Mouse (Mus musculus) stomach, postnatal 0 days (tissue): ENCODE data around the gene Cfh. TPM values are rescaled to one million over a fixed set of nuclear protein-coding genes. Genes with fewer than 3 reads are reported as not detected.

Source experiments
- ATAC-seq: fragments of 200-750 bp; cut with Nextera tagmentation; 2 replicates; pipeline ENCODE4 v1.8.0; 2017; ENCODE audit not compliant: low FRiP score, low TSS enrichment
- DNase-seq: peaks from one replicate; pipeline ENCODE4 v3.0.0-alpha.2; 2016; ENCODE audit warnings: low spot score
- H3K27ac ChIP-seq: fragments of 300-500 bp; sonication (generic); replicated peaks from 2 replicates; pipeline ENCODE4 v1.5.1; 2014; ENCODE audit warnings: mild to moderate bottlenecking, control low read depth
- H3K27me3 ChIP-seq: fragments of 300-500 bp; sonication (generic); 2 replicates; pipeline ENCODE4 v1.6.1; 2014; ENCODE audit warnings: low read length; ENCODE audit not compliant: control insufficient read depth, insufficient read depth
- H3K36me3 ChIP-seq: fragments of 300-500 bp; sonication (generic); 2 replicates; pipeline ENCODE4 v1.6.1; 2014; ENCODE audit warnings: low read length, mixed read lengths; ENCODE audit not compliant: control insufficient read depth, insufficient read depth
- H3K4me1 ChIP-seq: fragments of 300-500 bp; sonication (generic); replicated peaks from 2 replicates; pipeline ENCODE4 v1.6.1; 2014; ENCODE audit warnings: antibody characterized with exemption; ENCODE audit not compliant: control insufficient read depth, insufficient read depth
- H3K4me2 ChIP-seq: fragments of 300-500 bp; sonication (generic); replicated peaks from 2 replicates; pipeline ENCODE4 v1.6.1; 2014; ENCODE audit warnings: low read depth, mild to moderate bottlenecking, control low read depth, moderate library complexity
- H3K4me3 ChIP-seq: fragments of 300-500 bp; sonication (generic); 2 replicates; pipeline ENCODE4 v1.5.1; 2014; ENCODE audit warnings: low read depth, low read length, control low read depth
- H3K9ac ChIP-seq: fragments of 300-500 bp; sonication (generic); 2 replicates; pipeline ENCODE4 v1.6.1; 2014; ENCODE audit warnings: mild to moderate bottlenecking, low read length, control low read depth, mixed read lengths
- H3K9me3 ChIP-seq: fragments of 300-500 bp; sonication (generic); 2 replicates; pipeline ENCODE4 v1.6.1; 2016; ENCODE audit warnings: low read length; ENCODE audit not compliant: control insufficient read depth
- CTCF ChIP-seq: IDR thresholded peaks from 2 replicates; pipeline ENCODE4 v1.5.1; 2016; ENCODE audit warnings: antibody characterized with exemption, low read depth, mild to moderate bottlenecking, moderate library complexity
- EP300 ChIP-seq: optimal IDR thresholded peaks from 2 replicates; pipeline ENCODE3; 2016; ENCODE audit warnings: antibody characterized with exemption
- WGBS: fragments of 180-500 bp; shearing (Covaris S2); extraction: QIAGEN DNeasy Blood & Tissue Kit; methylation state at CpG from one replicate; pipeline ENCODE4 v1.1.7; 2014; 5-methylcytosine and 5-hydroxymethylcytosine counted together
- polyA plus RNA-seq: library from polyadenylated mRNA; unstranded; fragments of >200 nt; fragmentation: Nextera tagmentation; extraction: Ambion mirVana; gene quantifications from 2 replicates; pipeline ENCODE4 v1.2.1, GENCODE M21; 2015

The Cfh gene
- polyA plus RNA-seq, 1 experiment from 2014 or later, result 4.7 TPM

- no peak for DNase-seq
- Histone ChIP-seq H3K27me3 (no peaks in the 10 kb centered on the region), H3K4me3 (no peak overlapping the region), H3K4me2 (no peak overlapping the region), H3K27ac (no peak overlapping the region), H3K36me3 (no peaks in the 10 kb centered on the region), H3K9me3 (no peaks in the 10 kb centered on the region), H3K4me1 (no peaks in the 10 kb centered on the region), H3K9ac (no peak overlapping the region)
- TF ChIP-seq CTCF (no peak), EP300 (no peak)
- no peak for ATAC-seq
- WGBS, result 31% methylated on average over 1 of the region's 1 CpGs
These were observed 3.4 kb downstream of the Cfh start for GRCm38 (mm10) chr1:140180125-140180524.

DNA sequence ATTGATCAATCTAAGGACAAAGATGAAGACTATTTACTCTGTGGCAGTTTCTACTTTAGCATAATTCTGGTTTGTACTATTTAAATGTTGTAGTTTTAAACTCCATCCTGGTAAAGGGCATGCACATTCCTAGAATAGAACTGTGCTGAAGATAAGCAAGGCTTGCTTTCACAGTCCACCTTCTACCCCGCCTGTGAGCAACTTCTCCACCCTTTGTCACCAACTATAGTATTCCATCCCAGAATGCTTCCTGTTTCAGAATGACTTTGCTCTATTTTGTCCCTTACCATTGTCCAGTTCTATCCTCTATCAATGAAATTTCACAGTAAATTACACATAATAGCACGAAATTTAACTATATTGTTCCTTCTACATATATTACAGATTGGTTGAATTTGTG is 8.1 kb downstream of the Cfh start:
- H3K4me3 ChIP-seq, result no peak overlapping the region
- no peaks in the 10 kb centered on the region for H3K27me3 ChIP-seq
- 62% methylated on average over 2 of the region's 2 CpGs for WGBS
- no peaks in the 10 kb centered on the region for H3K4me1 ChIP-seq
- H3K27ac ChIP-seq, result no peak overlapping the region
- no peaks in the 10 kb centered on the region for H3K36me3 ChIP-seq
- ATAC-seq, result no peak
- TF ChIP-seq EP300 (no peak), CTCF (no peak)
- no peak for DNase-seq
- H3K4me2 ChIP-seq, result no peak overlapping the region
- H3K9me3 ChIP-seq, result no peaks in the 10 kb centered on the region
- no peak overlapping the region for H3K9ac ChIP-seq

- DNase-seq (no peak), ATAC-seq (no peak)
- Histone ChIP-seq H3K4me1 (no peaks in the 10 kb centered on the region), H3K9me3 (no peaks in the 10 kb centered on the region), H3K4me2 (no peak overlapping the region), H3K4me3 (no peak overlapping the region), H3K27ac (no peak overlapping the region), H3K9ac (no peak overlapping the region), H3K36me3 (no peaks in the 10 kb centered on the region), H3K27me3 (no peaks in the 10 kb centered on the region)
- TF ChIP-seq EP300 (no peak), CTCF (peak; percentile 81)
- 25% methylated on average over 4 of the region's 4 CpGs for WGBS
These were observed 11.9 kb downstream of the Cfh start for GRCm38 (mm10) chr1:140171581-140172154.

DNA sequence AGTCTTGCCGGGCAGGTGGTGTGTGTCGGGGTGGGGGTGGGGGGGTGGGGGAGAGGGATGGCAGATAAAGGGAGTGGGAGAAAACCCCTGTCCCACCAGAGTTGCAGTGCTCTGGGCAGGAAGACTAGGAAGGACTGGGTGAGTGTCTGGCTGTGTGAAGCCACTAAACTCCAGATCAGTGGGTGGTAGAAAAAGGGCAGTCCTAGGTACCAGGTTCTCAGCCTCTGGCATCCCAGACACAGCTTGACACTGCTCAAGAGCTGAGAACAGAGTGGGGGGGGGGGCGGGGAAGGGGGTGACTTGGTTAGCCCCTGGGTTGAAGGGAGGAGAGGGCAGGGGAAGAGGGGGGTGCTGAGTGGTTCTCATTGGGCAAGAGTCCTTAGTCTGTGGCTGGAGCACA is 24.6 kb downstream of the Cfh start:
- TF ChIP-seq EP300 (no peak), CTCF (no peak)
- H3K9ac ChIP-seq, result no peak overlapping the region
- no peak overlapping the region for H3K4me3 ChIP-seq
- 80% methylated on average over 2 of the region's 3 CpGs for WGBS
- H3K9me3 ChIP-seq, result no peaks in the 10 kb centered on the region
- no peak overlapping the region for H3K27ac ChIP-seq
- no peak for ATAC-seq
- H3K4me2 ChIP-seq, result no peak overlapping the region
- H3K27me3 ChIP-seq, result no peaks in the 10 kb centered on the region
- H3K4me1 ChIP-seq, result no peaks in the 10 kb centered on the region
- no peak for DNase-seq
- no peaks in the 10 kb centered on the region for H3K36me3 ChIP-seq

GRCm38 (mm10) chr1:140069471-140069870 is 114.1 kb downstream of the Cfh start:
- H3K36me3 ChIP-seq, result no peaks in the 10 kb centered on the region
- no peaks in the 10 kb centered on the region for H3K27me3 ChIP-seq
- no peak for DNase-seq
- TF ChIP-seq EP300, result no peak
- TF ChIP-seq CTCF, result no peak
- no peak for ATAC-seq
- H3K4me1 ChIP-seq, result no peaks in the 10 kb centered on the region
- H3K27ac ChIP-seq, result no peak overlapping the region
- H3K4me3 ChIP-seq, result no peak overlapping the region
- no peaks in the 10 kb centered on the region for H3K9me3 ChIP-seq
- no peak overlapping the region for H3K9ac ChIP-seq
- H3K4me2 ChIP-seq, result no peak overlapping the region

Other genes with a start within 250 kb of the Cfh start
- 0.57 and 0.71 TPM in 2 replicates for gene Kcnt2, start 62.4 kb upstream of the Cfh start, polyA plus RNA-seq